Mouse (Mus musculus): ENCODE results near the gene Tef.

Tef gene

DNA sequence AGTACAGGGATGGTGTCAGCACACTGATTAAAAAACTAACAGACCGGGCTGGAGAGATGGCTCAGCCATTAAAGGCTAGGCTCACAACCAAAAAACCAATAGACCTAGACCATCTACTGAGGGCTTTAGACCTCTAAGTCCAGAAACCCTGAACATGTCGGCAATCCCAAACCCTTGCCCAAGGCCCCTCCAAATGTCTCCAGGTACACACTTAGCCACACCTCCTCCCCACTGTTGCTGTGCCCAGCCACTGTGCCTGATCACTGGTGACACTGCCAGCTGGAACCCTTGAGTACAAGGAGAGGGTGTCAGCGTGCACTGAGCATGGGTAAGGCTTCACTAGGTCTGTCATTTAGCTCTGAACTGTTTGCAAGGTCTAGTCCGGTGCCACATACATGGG lies 3.8 kb upstream of the Tef start:
- no peak for DNase-seq (ENCODE audit: low spot score)

DNA sequence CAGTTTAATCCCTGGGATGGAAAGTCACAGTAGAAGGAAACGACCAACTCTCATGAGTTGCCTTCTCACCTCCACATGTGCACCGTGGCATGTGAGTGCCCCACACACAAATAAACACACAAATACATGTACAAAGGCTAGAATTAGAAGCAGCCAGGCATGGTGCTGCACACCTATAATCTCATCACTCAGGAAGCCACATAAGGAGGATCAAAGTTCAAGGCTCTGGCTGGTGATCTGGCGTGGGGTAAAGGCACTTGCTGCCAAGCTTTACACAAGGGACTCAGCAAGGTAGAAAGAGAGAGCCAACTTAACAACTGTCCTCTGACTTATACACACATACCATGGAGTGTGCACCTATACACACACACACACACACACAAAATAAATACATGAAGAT lies 1.8 kb upstream of the Tef start:
- DNase-seq (ENCODE audit: low spot score): no peak

DNA sequence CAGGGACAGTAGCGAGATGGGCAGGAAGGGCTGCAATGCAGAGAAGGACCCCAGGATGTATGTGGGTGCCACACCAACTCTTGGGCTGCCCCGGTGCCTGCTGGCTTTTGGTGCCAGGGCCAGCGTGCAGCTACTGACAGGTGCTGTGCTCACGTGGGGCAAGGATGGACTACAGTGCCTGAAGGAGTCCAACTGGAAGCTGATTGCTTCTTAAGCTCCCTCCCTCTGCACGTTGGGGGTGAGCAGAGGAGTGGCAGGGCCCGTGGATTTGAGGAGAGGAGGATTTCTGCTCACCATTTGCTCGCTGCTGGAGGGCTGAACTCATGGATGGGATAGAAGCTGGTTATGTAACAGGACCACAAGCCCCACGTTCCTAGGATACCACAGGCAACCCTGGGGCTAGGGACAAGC lies 725 bp downstream of the Tef start:
- DNase-seq (ENCODE audit: low spot score): peak; percentile 65

DNA sequence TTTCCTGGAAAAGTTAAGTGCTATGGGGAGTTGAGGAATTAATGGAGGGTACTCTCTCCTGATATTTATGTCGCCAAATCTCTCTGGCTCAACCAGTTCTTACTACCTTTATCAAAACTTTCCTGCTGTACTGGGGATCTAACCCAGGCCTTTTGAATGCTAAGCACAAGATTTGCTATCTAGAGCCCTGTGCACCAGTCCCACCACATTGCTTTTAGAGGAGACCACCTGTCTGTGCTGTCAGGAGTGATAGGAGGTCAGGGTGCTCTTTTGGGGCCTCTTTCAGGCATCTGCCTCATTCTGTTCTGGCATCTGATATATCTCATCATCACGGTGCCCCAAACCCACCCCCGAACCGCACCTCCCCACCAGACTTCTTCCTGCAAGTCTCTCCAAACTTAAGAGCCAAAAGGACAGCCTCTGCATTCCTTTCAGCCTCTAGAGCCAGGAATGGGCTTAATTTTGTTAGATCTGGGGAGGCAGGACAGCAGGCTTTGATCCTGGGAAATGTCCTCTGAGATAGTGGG lies 1.3 kb downstream of the Tef start:
- no peak for DNase-seq (ENCODE audit: low spot score)

DNA sequence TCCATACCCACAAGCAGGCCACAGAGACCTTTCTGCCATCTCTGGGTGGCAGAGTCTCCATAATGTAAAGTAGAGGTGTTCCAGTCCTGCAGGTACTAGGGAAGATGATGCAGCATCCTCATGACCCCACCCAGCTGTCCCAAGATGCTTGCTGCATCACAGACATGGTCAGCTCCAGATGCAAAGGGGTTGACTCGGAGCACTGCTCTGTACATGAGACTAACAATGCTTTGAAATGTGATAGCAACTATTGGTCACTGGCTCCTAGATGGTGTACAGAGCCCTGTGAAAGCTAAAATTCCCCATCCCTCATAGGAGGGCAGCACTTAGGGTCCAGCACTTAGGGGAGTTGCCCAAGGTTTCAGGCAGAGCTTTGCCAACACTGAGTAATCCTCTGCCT lies 2.0 kb downstream of the Tef start:
- DNase-seq (ENCODE audit: low spot score): no peak

DNA sequence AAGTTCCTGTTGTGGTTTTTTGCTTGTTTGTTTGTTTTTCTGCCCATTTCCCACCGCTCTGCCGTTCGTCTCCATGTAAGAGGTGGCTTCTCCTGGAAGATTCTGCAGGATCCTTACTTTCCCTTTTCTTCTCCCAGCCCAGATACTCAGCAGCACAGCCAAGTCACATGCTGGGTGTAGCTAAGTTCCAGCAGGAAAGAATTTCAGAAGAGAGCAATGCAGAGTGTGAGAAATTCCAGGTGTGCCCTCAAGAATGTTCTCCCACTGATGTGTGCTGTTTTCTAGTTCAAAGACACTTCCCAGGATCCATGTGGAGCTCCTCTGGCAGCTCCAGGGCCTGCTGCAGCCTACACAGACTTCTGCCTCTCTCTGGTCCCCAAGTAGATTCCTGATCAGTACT lies 2.7 kb downstream of the Tef start:
- peak; percentile 57 for DNase-seq (ENCODE audit: low spot score)

DNA sequence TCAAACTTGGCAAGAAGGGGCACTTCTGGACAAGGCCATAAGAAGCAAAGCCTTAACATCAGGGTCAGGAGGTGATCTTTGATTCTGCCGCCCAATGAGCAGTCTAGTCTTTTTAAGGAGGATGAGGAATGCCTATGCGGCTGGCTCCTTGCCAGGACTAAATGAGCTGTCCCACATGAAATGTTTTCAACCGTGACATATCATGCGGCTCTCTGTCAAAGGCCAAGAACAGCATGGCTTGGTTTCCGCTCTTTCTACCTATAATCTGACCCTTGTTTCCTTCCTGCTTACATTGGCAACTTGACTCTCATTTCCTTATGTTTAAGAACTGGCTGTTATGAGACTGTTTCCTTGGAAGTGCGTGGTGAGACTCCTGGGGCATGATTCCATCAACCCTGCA lies 3.4 kb downstream of the Tef start:
- DNase-seq (ENCODE audit: low spot score): peak; percentile 65

DNA sequence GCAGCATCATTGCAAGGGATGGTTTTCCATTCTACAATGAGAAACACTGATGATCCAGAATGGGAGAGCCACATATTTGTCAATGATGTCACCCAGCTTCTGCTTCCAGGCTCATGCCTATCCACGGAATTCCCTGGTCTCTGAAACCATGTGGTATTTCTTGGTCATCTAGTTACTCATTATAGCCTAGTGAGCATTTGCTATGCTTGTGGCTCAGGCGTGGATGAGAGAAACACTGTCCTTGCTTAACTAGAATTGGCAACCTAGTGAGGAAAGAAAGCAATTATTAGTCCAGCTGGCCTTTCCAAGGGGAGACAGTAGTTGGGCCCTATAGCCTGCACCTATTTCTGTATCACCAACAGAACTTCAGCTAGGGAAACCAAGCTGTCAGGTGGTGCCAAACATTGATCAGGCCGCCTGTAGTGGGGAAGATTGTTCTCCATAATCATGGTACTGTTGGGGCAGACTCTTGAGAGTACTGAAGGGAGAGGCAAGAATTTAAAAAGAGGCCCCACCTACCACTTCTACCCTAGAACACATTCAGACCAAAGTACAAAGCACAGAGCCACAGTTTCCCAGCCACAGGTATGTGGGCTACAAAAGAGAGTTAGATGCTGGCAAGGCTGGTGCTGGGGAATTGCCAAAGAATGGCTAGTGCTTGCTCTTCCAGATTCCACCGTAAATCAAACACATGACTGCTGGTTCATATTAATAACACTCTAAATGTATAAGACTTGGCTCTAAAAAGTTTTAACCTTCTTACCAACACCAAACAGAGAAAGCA lies 4.6 kb downstream of the Tef start:
- DNase-seq (ENCODE audit: low spot score): peak; percentile 86

DNA sequence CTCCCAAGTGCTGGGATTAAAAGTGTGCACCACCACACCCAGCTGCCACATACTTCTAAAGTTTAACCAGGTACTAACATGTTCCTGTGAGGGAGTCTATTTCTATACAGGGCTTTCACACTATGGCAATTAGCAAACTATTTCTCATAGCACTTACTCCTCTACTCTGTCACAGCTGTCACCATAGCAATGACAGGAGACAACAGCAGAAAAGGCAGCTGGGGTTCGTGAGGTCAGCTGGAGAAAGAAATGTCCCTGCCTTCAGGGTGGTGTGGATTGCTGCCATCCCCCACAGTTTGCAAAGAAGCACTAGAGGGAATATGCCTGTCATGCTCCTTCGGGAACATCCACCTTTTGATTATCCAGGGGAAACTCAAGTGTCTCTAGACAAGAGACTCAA lies 6.6 kb downstream of the Tef start:
- no peak for DNase-seq (ENCODE audit: low spot score)

DNA sequence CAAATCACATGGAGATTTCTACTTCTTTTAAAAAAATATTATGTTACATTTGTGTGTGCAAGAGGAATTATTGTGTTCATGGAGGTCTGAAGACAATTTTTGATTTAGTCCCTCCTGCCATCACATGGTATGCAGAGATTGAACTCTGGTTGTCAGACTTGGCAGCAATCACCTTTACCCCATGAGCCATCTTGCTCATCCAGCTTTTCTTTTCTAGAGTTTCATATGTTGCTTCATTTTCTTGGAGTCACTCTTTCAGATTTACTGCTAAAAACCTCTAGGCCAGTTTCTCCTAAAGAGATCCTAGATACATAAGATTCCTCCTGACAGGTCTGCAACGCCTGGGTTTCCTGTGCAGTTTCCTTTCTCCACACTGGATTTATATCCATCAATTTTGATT lies 7.3 kb downstream of the Tef start:
- no peak for DNase-seq (ENCODE audit: low spot score)

DNA sequence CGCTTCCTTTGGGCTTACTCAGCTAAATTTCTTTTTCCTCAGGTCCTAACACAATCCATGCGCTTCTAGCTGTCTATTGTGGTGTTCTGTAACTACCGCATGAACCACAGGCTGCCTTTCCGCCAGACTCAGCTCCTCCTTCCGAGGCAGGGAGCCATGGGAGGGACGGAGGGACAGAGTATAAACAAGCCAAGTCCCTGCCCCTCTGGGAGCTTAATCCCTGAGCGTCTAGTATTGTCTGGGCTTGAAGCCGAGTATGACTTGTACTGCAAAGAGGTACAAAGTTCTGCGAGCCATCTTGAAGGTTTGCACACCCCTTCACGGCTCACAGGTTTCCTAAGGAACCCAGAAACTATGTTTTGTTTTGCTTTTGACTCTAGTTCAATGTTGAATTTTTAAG lies 7.9 kb downstream of the Tef start:
- DNase-seq (ENCODE audit: low spot score): peak; percentile 97

DNA sequence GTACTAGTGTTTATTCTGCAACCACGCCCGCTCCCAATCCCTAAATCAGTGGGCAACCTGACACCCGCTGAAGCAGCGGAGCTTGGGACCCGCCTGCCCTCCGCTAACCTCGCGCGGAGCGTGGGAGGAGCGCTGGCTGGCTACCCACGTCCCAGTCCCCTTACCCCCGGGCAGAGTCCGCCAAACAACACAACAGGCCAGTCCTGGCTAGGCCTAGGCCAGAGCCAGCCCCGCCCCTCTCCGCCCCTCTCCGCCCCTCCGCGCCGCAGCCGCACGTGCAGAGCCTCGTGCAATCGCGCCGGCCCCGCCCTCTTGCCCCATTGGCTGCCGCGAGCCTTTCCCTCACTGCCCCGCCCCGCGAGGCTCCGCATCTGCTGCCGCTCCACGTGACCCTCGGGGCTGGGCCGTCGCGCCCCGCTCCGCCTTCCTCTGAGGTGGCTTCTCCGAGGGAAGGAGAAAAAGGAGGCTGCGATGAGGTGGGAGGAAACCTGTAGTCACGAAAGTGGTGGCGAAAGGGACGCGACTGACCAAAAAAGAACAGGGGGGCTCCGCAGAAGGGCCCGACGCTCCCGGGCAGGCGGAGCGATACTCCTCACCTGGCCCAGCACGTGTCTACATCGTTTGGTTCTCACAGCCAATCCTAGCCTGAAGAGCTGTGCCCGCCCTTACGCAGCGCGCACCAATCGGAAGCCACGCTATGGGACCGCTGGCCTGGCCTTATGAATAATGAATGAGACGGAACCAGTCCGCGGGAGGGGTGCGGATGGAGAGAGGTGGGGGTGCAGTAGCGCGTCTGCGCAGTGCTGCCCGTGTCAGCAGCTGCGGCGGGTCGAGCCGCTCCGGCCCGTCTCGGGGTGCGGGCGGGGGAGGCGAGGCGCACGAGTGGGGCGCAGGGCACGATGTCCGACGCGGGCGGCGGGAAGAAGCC lies 8.7 kb downstream of the Tef start:
- DNase-seq (ENCODE audit: low spot score): peak; percentile 99

DNA sequence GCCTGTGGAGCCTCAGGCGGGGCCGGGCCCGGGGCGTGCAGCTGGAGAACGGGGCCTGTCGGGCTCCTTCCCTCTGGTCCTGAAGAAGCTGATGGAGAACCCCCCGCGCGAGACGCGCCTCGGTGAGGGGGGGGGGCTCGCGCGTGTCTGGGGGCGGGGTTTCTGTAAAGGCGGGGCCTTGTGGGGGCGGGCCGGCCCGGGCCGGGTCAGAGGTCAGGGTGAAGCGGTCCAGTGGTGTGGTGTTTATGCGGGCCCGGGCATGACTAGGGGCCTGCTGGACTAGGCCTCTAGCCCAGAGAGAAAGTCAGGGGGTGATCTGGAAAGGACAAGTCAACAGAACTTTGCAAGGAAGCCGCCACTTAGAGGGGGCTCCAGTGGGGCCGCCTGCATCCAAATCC lies 9.4 kb downstream of the Tef start:
- DNase-seq (ENCODE audit: low spot score): no peak

DNA sequence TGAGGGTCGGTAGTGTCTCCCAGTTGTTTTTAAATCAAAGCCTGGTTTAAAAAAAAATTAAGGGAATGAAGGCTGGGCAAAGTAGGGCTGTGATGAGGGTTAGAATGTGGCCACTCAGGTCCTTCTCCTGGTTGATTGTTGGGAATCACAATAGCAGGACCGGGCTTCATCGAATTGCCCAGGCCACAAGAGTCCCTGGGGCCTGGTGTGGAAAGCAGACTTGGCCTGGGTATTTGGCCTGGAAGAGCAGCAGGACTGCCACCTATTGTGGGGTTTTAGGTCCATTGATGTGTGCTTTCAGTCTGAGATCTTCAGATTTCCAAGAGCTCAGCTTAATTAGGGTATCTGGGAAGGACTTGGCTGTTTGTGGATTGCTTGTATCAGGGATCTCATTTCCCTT lies 10.1 kb downstream of the Tef start:
- no peak for DNase-seq (ENCODE audit: low spot score)

DNA sequence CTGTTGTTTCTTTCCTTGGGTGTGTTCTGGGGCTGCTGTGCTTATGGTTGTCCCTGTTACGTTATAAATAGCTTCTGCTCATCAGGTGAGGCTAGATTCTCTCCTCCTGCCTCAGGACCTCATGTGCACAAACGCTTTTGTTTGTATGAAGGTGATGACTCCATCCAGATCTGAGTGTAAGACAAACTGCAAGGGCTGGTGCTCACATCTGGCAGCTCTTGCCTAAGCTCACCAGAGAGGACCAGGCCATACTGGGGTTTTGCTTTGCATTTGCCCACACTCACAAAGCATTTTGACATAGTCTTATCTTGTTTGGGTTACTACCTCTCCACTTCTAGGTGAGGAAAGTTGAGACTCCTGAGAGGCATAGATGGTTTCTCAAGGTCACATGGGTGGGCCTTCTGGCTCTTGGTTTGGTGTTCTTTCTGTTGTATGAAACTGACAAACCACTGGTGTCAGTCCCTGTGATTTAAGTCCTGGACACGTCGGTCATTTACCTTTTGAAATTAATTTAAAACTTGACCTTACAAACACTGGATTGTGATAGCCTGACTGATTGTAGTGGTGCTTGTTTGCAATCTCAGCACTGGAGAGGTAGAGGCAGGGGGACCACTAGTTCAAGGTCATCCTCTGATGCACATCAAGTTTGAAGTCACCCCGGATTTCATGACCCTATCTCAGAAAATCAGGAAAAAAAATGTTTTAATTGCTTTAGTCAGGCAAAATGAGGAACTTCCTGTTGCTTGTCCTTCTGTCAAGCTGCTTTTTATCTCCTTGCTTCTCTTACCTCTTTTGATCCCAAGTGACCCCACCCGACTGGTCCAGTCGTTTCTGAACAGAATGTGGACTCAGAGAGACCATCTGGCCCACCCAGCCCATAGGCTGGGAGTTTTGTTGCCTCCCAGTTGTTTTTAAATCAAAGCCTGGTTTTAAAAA lies 10.7 kb downstream of the Tef start:
- DNase-seq (ENCODE audit: low spot score): no peak

DNA sequence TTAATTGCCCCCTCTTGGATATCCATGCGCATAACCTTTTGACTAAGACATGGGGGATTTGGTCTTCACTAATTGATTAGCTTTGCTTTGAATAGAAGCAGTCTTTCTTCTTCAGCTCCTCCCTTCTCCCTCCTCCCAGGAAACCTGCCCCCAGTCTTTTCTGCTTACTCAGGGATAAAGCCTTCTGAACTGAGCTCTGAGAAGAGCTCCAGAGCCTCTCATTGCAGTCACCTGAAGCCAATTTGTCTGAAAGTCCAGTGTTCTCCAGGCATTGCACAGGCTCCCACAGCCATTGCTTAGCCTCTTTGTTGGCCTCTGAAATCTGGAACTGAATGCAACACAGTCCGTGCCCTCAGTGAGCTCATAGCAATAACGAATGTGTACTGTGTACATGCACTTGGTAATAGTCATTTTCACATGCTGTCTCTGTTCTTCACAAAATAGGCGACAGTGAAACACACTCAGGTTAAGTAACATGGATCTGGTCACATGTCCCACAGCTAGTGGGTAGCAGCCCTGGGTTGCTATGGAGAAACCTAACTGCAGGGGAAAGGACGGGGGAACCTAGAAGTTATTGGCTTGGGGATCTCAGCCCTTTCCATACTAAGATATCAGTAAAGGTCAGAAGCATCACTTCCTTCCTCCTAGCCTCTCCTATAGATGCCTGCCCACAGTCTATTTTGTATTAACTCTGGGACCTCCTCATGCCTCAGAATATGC lies 11.9 kb downstream of the Tef start:
- no peak for DNase-seq (ENCODE audit: low spot score)

DNA sequence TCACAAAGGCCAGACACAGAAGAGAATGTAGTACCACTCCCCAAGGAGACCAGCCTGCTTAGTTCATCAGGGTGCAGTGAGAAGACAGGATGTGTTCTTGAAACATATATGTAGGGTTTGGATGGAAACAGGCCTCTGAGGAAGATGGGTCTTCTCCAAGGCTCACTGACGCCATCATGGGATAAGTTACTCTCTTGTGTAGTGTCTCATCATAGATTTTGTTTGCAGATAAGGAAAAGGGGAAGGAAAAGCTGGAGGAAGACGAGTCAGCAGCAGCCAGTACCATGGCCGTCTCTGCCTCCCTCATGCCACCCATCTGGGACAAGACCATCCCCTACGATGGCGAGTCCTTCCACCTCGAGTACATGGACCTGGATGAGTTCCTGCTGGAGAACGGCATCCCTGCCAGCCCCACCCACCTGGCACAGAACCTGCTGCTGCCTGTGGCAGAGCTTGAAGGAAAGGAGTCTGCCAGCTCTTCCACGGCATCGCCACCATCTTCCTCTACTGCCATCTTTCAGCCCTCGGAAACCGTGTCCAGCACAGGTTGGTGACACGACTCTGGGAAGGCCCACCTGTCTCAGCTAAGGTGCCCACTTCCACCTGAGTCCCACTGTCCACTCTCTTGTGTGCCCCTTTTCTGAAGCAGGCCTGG lies 12.6 kb downstream of the Tef start:
- no peak for DNase-seq (ENCODE audit: low spot score)

DNA sequence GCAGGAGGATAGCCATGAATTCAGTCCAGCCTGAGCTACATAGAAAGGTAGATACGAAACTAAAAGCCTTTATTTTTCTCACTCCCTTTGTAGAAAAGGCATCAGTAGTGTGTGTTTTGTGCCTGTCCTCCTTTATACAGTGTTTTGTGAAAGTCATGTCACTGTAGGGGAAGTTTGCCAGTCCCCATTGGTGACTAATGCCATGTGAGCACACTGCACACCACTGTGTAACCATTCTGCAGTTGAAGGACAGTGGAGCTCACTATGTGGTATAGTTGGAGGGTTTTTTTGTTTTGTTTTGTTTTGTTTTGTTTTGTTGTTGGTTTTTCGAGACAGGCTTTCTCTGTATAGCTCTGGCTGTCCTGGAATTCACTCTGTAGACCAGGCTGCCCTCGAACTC lies 16.2 kb downstream of the Tef start:
- DNase-seq (ENCODE audit: low spot score): no peak

DNA sequence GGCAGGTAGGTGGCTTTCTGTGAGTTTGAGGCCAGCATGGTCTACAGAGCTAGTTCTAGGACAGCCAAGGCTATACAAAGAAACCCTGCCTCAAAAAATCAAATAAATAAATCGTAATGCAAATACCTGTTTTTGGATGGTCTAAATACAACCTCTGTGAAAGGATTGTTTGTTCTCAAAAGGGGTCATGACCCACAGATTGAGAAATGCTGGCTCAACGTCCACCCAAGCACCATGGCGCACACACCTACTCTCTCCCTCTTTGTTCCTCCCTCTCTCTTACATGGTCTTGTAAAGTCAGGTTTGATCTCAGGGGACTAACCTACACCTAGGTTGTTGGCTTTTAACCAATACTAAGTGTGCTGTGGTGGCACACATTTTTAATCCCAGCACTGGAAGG lies 20.4 kb downstream of the Tef start:
- DNase-seq (ENCODE audit: low spot score): no peak

DNA sequence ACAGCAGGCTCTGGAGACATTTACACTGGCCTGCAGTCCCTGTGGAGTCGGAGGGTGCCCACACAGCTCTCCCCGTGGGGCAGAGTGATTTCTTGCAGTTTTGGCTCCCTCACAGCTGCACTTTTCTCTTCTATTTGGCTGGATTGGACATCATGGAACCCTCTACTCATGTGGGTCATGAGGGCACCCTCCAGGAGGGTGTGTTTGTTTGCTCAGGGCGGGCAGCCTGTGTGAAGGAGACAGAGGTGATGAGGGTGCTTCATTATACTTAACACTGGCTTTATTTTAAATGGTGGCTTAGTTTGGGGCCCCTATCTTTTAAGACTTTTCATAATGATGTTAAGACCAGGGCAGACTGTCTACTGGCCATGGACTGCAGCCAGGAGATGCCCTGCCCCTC lies 22.6 kb downstream of the Tef start:
- no peak for DNase-seq (ENCODE audit: low spot score)
